Mouse (Mus musculus): ENCODE data around the gene Olfr109. TPM values are rescaled to one million over a fixed set of nuclear protein-coding genes. Genes with fewer than 3 reads are reported as not detected.

Gene Olfr109
- not detected in 2 replicates for polyA plus RNA-seq (2015; fragmentation: Nextera tagmentation; extraction: Ambion mirVana)

GRCm38 (mm10) chr17:37458616-37459015, at the start of gene Olfr109:
Gene Olfr109, plus strand, starts transcription at chr17:37458916.
- Histone ChIP-seq H3K9me3 (replicated peaks) (no peaks in the 10 kb centered on the region), H3K4me2 (no peak within 1 kb of the TSS), H3K36me3 (no peaks in the 10 kb centered on the region), H3K27me3 (replicated peaks) (no peaks in the 10 kb centered on the region), H3K4me3 (replicated peaks) (no peak within 1 kb of the TSS), H3K9ac (replicated peaks) (no peak within 1 kb of the TSS), H3K27ac (replicated peaks) (no peak within 1 kb of the TSS), H3K4me1 (no peaks in the 10 kb centered on the region)
- 90% methylated on average over 1 of the region's 1 CpGs for WGBS
- ATAC-seq (ENCODE audit: low FRiP score) = no peak

DNA sequence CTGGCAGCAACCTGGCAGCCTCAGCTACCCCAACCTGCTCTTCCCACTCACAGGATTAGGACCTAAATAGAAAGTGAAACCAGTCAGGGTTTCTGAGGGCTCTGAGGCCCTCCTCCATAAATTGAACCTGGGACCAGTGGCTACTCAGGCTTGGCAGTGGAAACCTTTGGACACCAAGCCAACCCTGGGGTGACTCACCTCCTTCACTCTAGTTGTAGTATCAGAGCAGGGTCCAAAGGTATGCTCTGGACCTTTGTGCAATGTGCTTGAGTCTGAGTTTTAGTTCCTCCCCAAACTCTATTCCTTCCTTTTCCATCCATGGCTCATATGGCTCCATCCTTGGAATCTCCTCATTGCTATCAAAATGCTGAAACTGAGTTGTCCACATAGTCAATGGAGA, 45.3 kb upstream of the Olfr109 start:
- no peaks in the 10 kb centered on the region for H3K9me3 ChIP-seq (replicated peaks)
- no peak for ATAC-seq (ENCODE audit: low FRiP score)
- H3K27ac ChIP-seq (replicated peaks) = no peak overlapping the region
- H3K9ac ChIP-seq (replicated peaks) = no peak overlapping the region
- no peaks in the 10 kb centered on the region for H3K4me1 ChIP-seq
- H3K4me2 ChIP-seq = no peak overlapping the region
- no peaks in the 10 kb centered on the region for H3K27me3 ChIP-seq (replicated peaks)
- no peak overlapping the region for H3K4me3 ChIP-seq (replicated peaks)
- no peaks in the 10 kb centered on the region for H3K36me3 ChIP-seq

DNA sequence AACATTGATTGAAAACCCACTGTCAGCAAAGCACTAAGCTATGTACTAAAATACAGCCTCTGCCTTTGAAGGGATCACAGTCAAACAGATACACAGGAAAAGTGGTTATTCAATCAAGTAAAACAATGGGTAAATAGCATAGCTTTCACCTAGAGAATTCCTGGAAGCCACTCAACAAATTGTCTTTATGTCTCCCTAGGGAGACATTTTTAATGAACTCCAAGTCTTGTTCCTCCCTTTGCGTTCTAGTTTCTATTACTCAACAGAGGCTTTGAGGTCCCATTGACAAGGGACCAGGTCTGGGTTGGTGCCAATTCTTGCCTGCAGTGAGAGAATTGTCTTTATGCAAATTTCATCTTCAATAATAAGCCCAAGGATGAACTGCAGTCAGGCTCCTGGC, 13.5 kb upstream of the Olfr109 start, which contains the start of gene Olfr108:
Gene Olfr108, plus strand, starts transcription at position 301 of the 400 bp plus-strand sequence.
- Histone ChIP-seq H3K4me3 (replicated peaks) (no peak within 1 kb of the TSS), H3K4me2 (no peak within 1 kb of the TSS), H3K27me3 (replicated peaks) (no peaks in the 10 kb centered on the region), H3K4me1 (no peaks in the 10 kb centered on the region), H3K9ac (replicated peaks) (no peak within 1 kb of the TSS), H3K36me3 (no peaks in the 10 kb centered on the region), H3K9me3 (replicated peaks) (no peaks in the 10 kb centered on the region), H3K27ac (replicated peaks) (no peak within 1 kb of the TSS)
- ATAC-seq (ENCODE audit: low FRiP score) = no peak
- WGBS = 83% methylated on average over 1 of the region's 1 CpGs

DNA sequence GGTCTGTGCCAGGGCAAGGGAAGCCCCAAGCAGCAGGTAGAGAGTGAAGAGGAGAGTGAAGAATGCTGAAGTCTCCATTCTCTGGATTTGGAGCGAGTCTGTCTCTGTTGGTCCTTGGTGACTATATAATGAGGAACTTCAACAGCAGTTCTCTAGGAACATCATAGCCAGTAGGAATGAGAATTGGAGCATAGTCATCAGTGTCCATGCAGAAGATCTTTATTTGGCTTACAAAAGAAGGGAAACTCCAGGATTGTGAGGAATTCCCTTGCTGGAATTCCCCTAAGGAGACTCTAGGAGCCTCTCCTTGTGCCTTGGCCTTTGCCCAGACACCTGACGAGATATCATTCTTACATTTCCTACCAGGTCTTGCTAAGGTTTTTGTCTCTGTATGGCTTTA, 24.7 kb downstream of the Olfr109 start, which contains the start of gene H2-M2:
Gene H2-M2, minus strand, starts transcription at position 101 of the 400 bp plus-strand sequence.
- Histone ChIP-seq H3K4me2 (no peak within 1 kb of the TSS), H3K9me3 (replicated peaks) (0 out of 2 replicates have a peak, but pooled peaks cover 3% of the 10 kb centered on the region), H3K27ac (replicated peaks) (no peak within 1 kb of the TSS), H3K36me3 (no peaks in the 10 kb centered on the region), H3K4me1 (no peaks in the 10 kb centered on the region), H3K4me3 (replicated peaks) (no peak within 1 kb of the TSS), H3K9ac (replicated peaks) (no peak within 1 kb of the TSS), H3K27me3 (replicated peaks) (no peaks in the 10 kb centered on the region)
- ATAC-seq (ENCODE audit: low FRiP score) = no peak
- 82% methylated on average over 2 of the region's 2 CpGs for WGBS

- no peak within 1 kb of the TSS for H3K4me2 ChIP-seq
- WGBS = 55% methylated on average over 1 of the region's 1 CpGs
- H3K9ac ChIP-seq (replicated peaks) = no peak within 1 kb of the TSS
- no peak for ATAC-seq (ENCODE audit: low FRiP score)
- no peak within 1 kb of the TSS for H3K27ac ChIP-seq (replicated peaks)
- no peaks in the 10 kb centered on the region for H3K27me3 ChIP-seq (replicated peaks)
- H3K4me1 ChIP-seq = no peaks in the 10 kb centered on the region
- H3K36me3 ChIP-seq = no peaks in the 10 kb centered on the region
- no peaks in the 10 kb centered on the region for H3K9me3 ChIP-seq (replicated peaks)
- H3K4me3 ChIP-seq (replicated peaks) = no peak within 1 kb of the TSS
These were observed 33.3 kb downstream of the Olfr109 start, which contains the start of gene Olfr110 for GRCm38 (mm10) chr17:37491930-37492518. Gene Olfr110, plus strand, starts transcription at chr17:37492468.

DNA sequence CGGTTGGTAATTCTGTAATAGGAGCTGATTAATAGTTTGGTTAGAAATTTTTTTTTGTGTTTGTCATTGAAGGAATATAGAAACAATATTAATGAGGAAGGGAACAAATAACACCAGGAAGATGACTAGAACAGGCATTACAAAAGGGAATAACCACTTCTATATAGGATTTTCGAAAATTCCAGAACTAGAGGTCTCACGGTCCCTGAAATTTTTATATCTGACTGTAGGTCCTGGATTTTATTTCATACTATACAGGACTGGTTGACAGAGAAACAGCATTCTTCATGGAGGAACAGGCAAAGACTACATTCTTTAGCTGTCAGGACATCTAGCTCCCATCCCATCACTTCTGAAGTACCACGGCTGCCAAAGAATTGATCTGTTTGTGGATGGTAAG, 49.0 kb downstream of the Olfr109 start, which contains the start of gene Olfr111:
Gene Olfr111, plus strand, starts transcription at position 301 of the 400 bp plus-strand sequence.
- no peaks in the 10 kb centered on the region for H3K36me3 ChIP-seq
- no peak within 1 kb of the TSS for H3K9ac ChIP-seq (replicated peaks)
- no peak within 1 kb of the TSS for H3K4me3 ChIP-seq (replicated peaks)
- no peak within 1 kb of the TSS for H3K27ac ChIP-seq (replicated peaks)
- 92% methylated on average over 4 of the region's 4 CpGs for WGBS
- H3K4me2 ChIP-seq = no peak within 1 kb of the TSS
- H3K4me1 ChIP-seq = no peaks in the 10 kb centered on the region
- H3K9me3 ChIP-seq (replicated peaks) = no peaks in the 10 kb centered on the region
- ATAC-seq (ENCODE audit: low FRiP score) = no peak
- H3K27me3 ChIP-seq (replicated peaks) = no peaks in the 10 kb centered on the region

Other genes starting within 250 kb of the Olfr109 start
- gene Olfr95, start 245.8 kb upstream of the Olfr109 start, polyA plus RNA-seq (2015; fragmentation: Nextera tagmentation; extraction: Ambion mirVana) = 0.04 TPM in 1 of 2 replicates, not detected in the other
- not detected in 2 replicates for gene Olfr96, start 238.8 kb upstream of the Olfr109 start, polyA plus RNA-seq (2015; fragmentation: Nextera tagmentation; extraction: Ambion mirVana)
- gene Olfr97, start 221.6 kb upstream of the Olfr109 start, polyA plus RNA-seq (2015; fragmentation: Nextera tagmentation; extraction: Ambion mirVana) = not detected in 2 replicates
- gene Olfr98, start 195.2 kb upstream of the Olfr109 start, polyA plus RNA-seq (2015; fragmentation: Nextera tagmentation; extraction: Ambion mirVana) = not detected in 2 replicates
- gene H2-M3, start 188.7 kb upstream of the Olfr109 start, polyA plus RNA-seq (2015; fragmentation: Nextera tagmentation; extraction: Ambion mirVana) = 1.7 and 3.2 TPM in 2 replicates
- not detected in 2 replicates for gene Olfr99, start 175.5 kb upstream of the Olfr109 start, polyA plus RNA-seq (2015; fragmentation: Nextera tagmentation; extraction: Ambion mirVana)
- not detected in 2 replicates for gene Olfr101, start 154.6 kb upstream of the Olfr109 start, polyA plus RNA-seq (2015; fragmentation: Nextera tagmentation; extraction: Ambion mirVana)
- gene Olfr102, start 141.9 kb upstream of the Olfr109 start, polyA plus RNA-seq (2015; fragmentation: Nextera tagmentation; extraction: Ambion mirVana) = not detected in 2 replicates
- gene Olfr103, start 119.2 kb upstream of the Olfr109 start, polyA plus RNA-seq (2015; fragmentation: Nextera tagmentation; extraction: Ambion mirVana) = not detected in 2 replicates
- not detected in 2 replicates for gene Olfr104-ps, start 99.3 kb upstream of the Olfr109 start, polyA plus RNA-seq (2015; fragmentation: Nextera tagmentation; extraction: Ambion mirVana)
- gene Olfr105-ps, start 79.9 kb upstream of the Olfr109 start, polyA plus RNA-seq (2015; fragmentation: Nextera tagmentation; extraction: Ambion mirVana) = not detected in 2 replicates
- gene Olfr106-ps, start 68.5 kb upstream of the Olfr109 start, polyA plus RNA-seq (2015; fragmentation: Nextera tagmentation; extraction: Ambion mirVana) = not detected in 2 replicates
- gene Olfr107, start 59.7 kb upstream of the Olfr109 start, polyA plus RNA-seq (2015; fragmentation: Nextera tagmentation; extraction: Ambion mirVana) = 0.04 TPM in 1 of 2 replicates, not detected in the other
- not detected in 2 replicates for gene Olfr108, start 13.4 kb upstream of the Olfr109 start, polyA plus RNA-seq (2015; fragmentation: Nextera tagmentation; extraction: Ambion mirVana)
- 0.73 TPM in 1 of 2 replicates, not detected in the other for gene H2-M2, start 24.6 kb downstream of the Olfr109 start, polyA plus RNA-seq (2015; fragmentation: Nextera tagmentation; extraction: Ambion mirVana)
- not detected in 2 replicates for gene Olfr110, start 33.6 kb downstream of the Olfr109 start, polyA plus RNA-seq (2015; fragmentation: Nextera tagmentation; extraction: Ambion mirVana)
- not detected in 2 replicates for gene Olfr111, start 49.1 kb downstream of the Olfr109 start, polyA plus RNA-seq (2015; fragmentation: Nextera tagmentation; extraction: Ambion mirVana)
- gene Olfr112, start 110.5 kb downstream of the Olfr109 start, polyA plus RNA-seq (2015; fragmentation: Nextera tagmentation; extraction: Ambion mirVana) = not detected in 2 replicates
- gene Olfr113, start 118.7 kb downstream of the Olfr109 start, polyA plus RNA-seq (2015; fragmentation: Nextera tagmentation; extraction: Ambion mirVana) = not detected in 2 replicates
- not detected in 2 replicates for gene Olfr114, start 133.8 kb downstream of the Olfr109 start, polyA plus RNA-seq (2015; fragmentation: Nextera tagmentation; extraction: Ambion mirVana)
- gene Olfr115, start 168.2 kb downstream of the Olfr109 start, polyA plus RNA-seq (2015; fragmentation: Nextera tagmentation; extraction: Ambion mirVana) = not detected in 2 replicates
- gene Olfr116, start 168.3 kb downstream of the Olfr109 start, polyA plus RNA-seq (2015; fragmentation: Nextera tagmentation; extraction: Ambion mirVana) = not detected in 2 replicates
- not detected in 2 replicates for gene Olfr117, start 204.9 kb downstream of the Olfr109 start, polyA plus RNA-seq (2015; fragmentation: Nextera tagmentation; extraction: Ambion mirVana)
- gene Olfr118, start 208.1 kb downstream of the Olfr109 start, polyA plus RNA-seq (2015; fragmentation: Nextera tagmentation; extraction: Ambion mirVana) = not detected in 2 replicates
- not detected in 2 replicates for gene Olfr119, start 237.6 kb downstream of the Olfr109 start, polyA plus RNA-seq (2015; fragmentation: Nextera tagmentation; extraction: Ambion mirVana)